Mouse (Mus musculus) liver, embryonic 13.5 days (tissue): ENCODE results near the gene Akp3. TPM values are rescaled to one million over a fixed set of nuclear protein-coding genes. Genes with fewer than 3 reads are reported as not detected.

Experiments
- ATAC-seq: fragments of 200-750 bp; cut with Nextera tagmentation; 2 replicates; pipeline ENCODE4 v1.8.0; 2017; ENCODE audit warnings: low read depth, mild to moderate bottlenecking, moderate number of reproducible peaks, moderate library complexity
- DNase-seq: peaks from one replicate; pipeline ENCODE4 v3.0.0; 2022
- H3K27ac ChIP-seq: fragments of 300-500 bp; sonication (generic); 2 replicates; pipeline ENCODE4 v1.5.1; 2015; ENCODE audit warnings: moderate library complexity, mild to moderate bottlenecking, inconsistent platforms
- H3K27me3 ChIP-seq: fragments of 300-500 bp; sonication (generic); 2 replicates; pipeline ENCODE4 v1.6.1; 2015; ENCODE audit warnings: mild to moderate bottlenecking, inconsistent platforms
- H3K36me3 ChIP-seq: fragments of 300-500 bp; sonication (generic); 2 replicates; pipeline ENCODE4 v1.6.1; 2015; ENCODE audit warnings: mild to moderate bottlenecking, inconsistent platforms
- H3K4me1 ChIP-seq: fragments of 300-500 bp; sonication (generic); replicated peaks from 2 replicates; pipeline ENCODE4 v1.6.1; 2015; ENCODE audit warnings: inconsistent platforms
- H3K4me2 ChIP-seq: fragments of 300-500 bp; sonication (generic); 2 replicates; pipeline ENCODE4 v1.6.1; 2015; ENCODE audit warnings: inconsistent platforms, mild to moderate bottlenecking, moderate library complexity
- H3K4me3 ChIP-seq: fragments of 300-500 bp; sonication (generic); replicated peaks from 2 replicates; pipeline ENCODE4 v1.5.1; 2015; ENCODE audit warnings: mild to moderate bottlenecking, inconsistent platforms
- H3K9ac ChIP-seq: fragments of 300-500 bp; sonication (generic); 2 replicates; pipeline ENCODE4 v1.6.1; 2015; ENCODE audit warnings: mild to moderate bottlenecking, inconsistent platforms
- H3K9me3 ChIP-seq: fragments of 300-500 bp; sonication (generic); replicated peaks from 2 replicates; pipeline ENCODE4 v1.6.1; 2016; ENCODE audit warnings: inconsistent platforms
- WGBS: fragments of 180-500 bp; shearing (Covaris S2); methylation state at CpG from one replicate; pipeline ENCODE4 v1.1.7; 2015; ENCODE audit not compliant: insufficient replicate concordance; 5-methylcytosine and 5-hydroxymethylcytosine counted together
- polyA plus RNA-seq: library from polyadenylated mRNA; unstranded; fragments of >200 nt; fragmentation: Nextera tagmentation; extraction: Ambion mirVana; gene quantifications from 2 replicates; pipeline ENCODE4 v1.2.1, GENCODE M21; 2015

Akp3 gene
- polyA plus RNA-seq, 1 experiment from 2014 or later = not detected

- 3% methylated on average over 41 of the region's 56 CpGs for WGBS
- H3K36me3 ChIP-seq = no peaks in the 10 kb centered on the region
- no peak overlapping the region for H3K9ac ChIP-seq
- no peaks in the 10 kb centered on the region for H3K9me3 ChIP-seq
- H3K4me1 ChIP-seq = peaks cover 4% of the 10 kb centered on the region; the same call in 1 of the 2 replicates
- DNase-seq (no peak), ATAC-seq (no peak)
- H3K4me2 ChIP-seq = 0 out of 2 replicates have a peak overlapping the region, but pooled peaks have one; percentile 8
- no peak overlapping the region for H3K4me3 ChIP-seq
- peaks cover 95% of the 10 kb centered on the region for H3K27me3 ChIP-seq
- H3K27ac ChIP-seq = no peak overlapping the region
Measured at GRCm38 (mm10) chr1:87155531-87156198, 30.9 kb downstream of the Akp3 start.

DNA sequence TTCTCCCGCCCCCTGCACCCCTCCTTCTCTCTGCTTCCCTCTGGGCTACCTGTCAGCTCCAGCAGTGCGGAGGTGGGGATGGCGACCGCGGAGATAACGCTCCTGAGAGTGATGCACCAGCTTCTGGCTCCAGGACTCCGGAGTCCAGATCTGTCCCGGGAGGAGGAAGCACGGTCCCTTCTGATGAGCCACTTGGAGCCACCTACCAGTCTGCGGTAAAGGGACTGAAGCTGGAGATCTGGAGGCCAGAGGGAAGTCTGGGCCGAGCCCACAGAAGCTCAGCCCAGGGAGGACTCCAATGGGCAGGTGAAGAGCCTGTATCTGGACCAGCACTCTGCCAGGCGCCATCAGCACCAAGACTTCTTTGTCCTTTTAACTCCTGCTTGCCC, 31.4 kb downstream of the Akp3 start, which contains the start of gene Ecel1:
Ecel1 (minus strand) TSS at position 323 of the 389 bp plus-strand sequence.
- DNase-seq (no peak), ATAC-seq (no peak)
- Histone ChIP-seq H3K9me3 (no peaks in the 10 kb centered on the region), H3K4me1 (peaks cover 4% of the 10 kb centered on the region; the same call in 1 of the 2 replicates), H3K9ac (no peak within 1 kb of the TSS), H3K36me3 (no peaks in the 10 kb centered on the region), H3K4me3 (no peak within 1 kb of the TSS), H3K4me2 (0 out of 2 replicates have a peak within 1 kb of the TSS, but pooled peaks have one; percentile 8), H3K27ac (no peak within 1 kb of the TSS), H3K27me3 (peaks cover 91% of the 10 kb centered on the region)
- 2% methylated on average over 12 of the region's 12 CpGs for WGBS

- ATAC-seq (no peak), DNase-seq (no peak)
- Histone ChIP-seq H3K4me2 (no peak overlapping the region), H3K36me3 (no peaks in the 10 kb centered on the region), H3K9ac (no peak overlapping the region), H3K4me1 (peaks cover 3% of the 10 kb centered on the region; the same call in 1 of the 2 replicates), H3K27ac (no peak overlapping the region), H3K9me3 (no peaks in the 10 kb centered on the region), H3K4me3 (no peak overlapping the region), H3K27me3 (peaks cover 70% of the 10 kb centered on the region)
- WGBS = 41% methylated on average over 3 of the region's 3 CpGs
Measured at GRCm38 (mm10) chr1:87159396-87159795, 34.6 kb downstream of the Akp3 start.

DNA sequence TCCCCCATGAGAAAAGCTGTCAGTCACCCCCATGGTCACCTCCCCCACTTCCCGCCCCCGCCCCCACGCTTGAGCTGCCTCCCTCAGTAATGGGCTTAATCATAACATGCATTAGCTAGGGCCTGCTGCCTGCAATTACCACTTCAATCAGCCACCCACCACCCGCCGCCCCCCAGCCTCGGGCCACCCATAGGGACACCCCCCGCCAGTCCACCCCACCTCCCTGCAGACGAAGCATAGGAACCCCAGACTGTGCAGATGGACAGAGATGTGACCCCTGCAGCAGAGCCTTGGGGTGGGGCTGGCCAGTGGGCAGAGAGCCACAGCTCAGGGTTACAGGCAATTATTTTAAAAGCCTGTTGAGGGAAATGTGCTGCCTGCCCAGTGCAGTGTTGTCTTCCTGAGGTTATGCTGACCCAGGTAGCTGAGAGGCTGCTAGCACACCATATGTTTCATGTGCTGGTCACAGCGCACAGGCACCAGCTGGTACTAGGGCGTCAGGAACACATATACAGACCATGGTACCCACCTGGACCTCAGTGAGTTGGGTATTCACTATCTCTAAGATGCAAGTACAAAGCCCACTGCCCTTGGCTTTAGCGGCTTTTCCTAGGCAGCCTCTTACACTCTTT, 39.5 kb downstream of the Akp3 start:
- no peak overlapping the region for H3K27ac ChIP-seq
- H3K4me1 ChIP-seq = no peaks in the 10 kb centered on the region
- ATAC-seq (no peak), DNase-seq (no peak)
- no peak overlapping the region for H3K4me2 ChIP-seq
- H3K9me3 ChIP-seq = no peaks in the 10 kb centered on the region
- peaks cover 63% of the 10 kb centered on the region for H3K27me3 ChIP-seq
- no peak overlapping the region for H3K4me3 ChIP-seq
- H3K9ac ChIP-seq = no peak overlapping the region
- 26% methylated on average over 11 of the region's 11 CpGs for whole genome bisulfite sequencing
- no peaks in the 10 kb centered on the region for H3K36me3 ChIP-seq

GRCm38 (mm10) chr1:87164796-87165184, 40.0 kb downstream of the Akp3 start:
- H3K4me3 ChIP-seq = no peak overlapping the region
- peaks cover 66% of the 10 kb centered on the region for H3K27me3 ChIP-seq
- 39% methylated on average over 9 of the region's 9 CpGs for WGBS
- no peak overlapping the region for H3K9ac ChIP-seq
- no peaks in the 10 kb centered on the region for H3K36me3 ChIP-seq
- no peaks in the 10 kb centered on the region for H3K9me3 ChIP-seq
- H3K27ac ChIP-seq = no peak overlapping the region
- H3K4me1 ChIP-seq = no peaks in the 10 kb centered on the region
- ATAC-seq (no peak), DNase-seq (no peak)
- no peak overlapping the region for H3K4me2 ChIP-seq

- peaks cover 8% of the 10 kb centered on the region; the same call in 1 of the 2 replicates for H3K4me1 ChIP-seq
- 17% methylated on average over 18 of the region's 19 CpGs for WGBS
- no peak for DNase-seq
- ATAC-seq = no peak
- H3K9me3 ChIP-seq = no peaks in the 10 kb centered on the region
- H3K36me3 ChIP-seq = no peaks in the 10 kb centered on the region
- H3K27ac ChIP-seq = no peak overlapping the region
- H3K4me2 ChIP-seq = no peak overlapping the region
- no peak overlapping the region for H3K4me3 ChIP-seq
- peaks cover 81% of the 10 kb centered on the region for H3K27me3 ChIP-seq
- H3K9ac ChIP-seq = no peak overlapping the region
Measured at GRCm38 (mm10) chr1:87170458-87170857, 45.7 kb downstream of the Akp3 start.

DNA sequence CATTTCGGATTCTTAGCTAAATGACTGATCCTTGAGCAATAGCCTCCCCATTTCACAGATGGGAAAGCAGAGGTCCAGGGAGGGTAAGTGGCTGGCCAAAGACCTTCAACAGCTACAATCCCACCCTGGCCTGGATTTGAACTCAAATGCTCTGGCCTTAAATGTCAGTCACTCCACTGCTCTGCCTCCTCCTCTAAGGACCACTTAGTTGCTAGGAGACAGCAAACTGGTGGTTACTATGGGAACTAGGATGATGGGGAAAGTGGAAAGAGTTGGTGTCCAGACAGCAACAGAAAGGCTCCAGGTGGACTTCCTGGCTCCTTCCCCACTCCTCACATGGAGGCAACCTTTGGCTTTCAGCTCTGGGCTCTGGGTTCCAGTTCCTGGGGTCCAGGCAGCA, 46.5 kb downstream of the Akp3 start:
- Histone ChIP-seq H3K9ac (no peak overlapping the region), H3K4me3 (no peak overlapping the region), H3K4me1 (peaks cover 8% of the 10 kb centered on the region; the same call in 1 of the 2 replicates), H3K9me3 (no peaks in the 10 kb centered on the region), H3K36me3 (no peaks in the 10 kb centered on the region), H3K4me2 (no peak overlapping the region), H3K27ac (no peak overlapping the region), H3K27me3 (peaks cover 73% of the 10 kb centered on the region)
- 39% methylated on average over 1 of the region's 1 CpGs for WGBS
- no peak for DNase-seq
- ATAC-seq = no peak

DNA sequence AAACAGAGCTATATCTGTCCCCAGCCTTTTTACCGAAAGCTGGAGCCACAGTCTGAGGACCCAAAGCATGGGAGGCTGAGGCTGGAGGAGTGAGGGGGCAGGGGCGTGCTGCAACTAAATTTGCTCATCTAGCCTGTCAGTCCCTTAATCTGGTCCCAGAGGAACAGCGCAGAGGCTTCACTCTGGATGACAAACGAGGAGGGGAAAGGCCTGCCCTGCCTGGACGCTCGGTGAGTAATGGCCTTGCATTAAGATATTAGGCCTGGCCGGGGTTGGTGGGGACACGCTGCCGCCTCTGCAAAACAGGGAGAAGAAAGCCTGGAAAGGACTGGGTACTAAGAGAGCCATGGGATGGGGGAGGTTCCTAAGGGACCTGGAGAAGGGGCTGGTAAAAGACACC, 47.5 kb downstream of the Akp3 start:
- H3K4me2 ChIP-seq = no peak overlapping the region
- H3K4me1 ChIP-seq = peaks cover 8% of the 10 kb centered on the region; the same call in 1 of the 2 replicates
- DNase-seq (no peak), ATAC-seq (no peak)
- H3K9ac ChIP-seq = no peak overlapping the region
- no peaks in the 10 kb centered on the region for H3K36me3 ChIP-seq
- peaks cover 68% of the 10 kb centered on the region for H3K27me3 ChIP-seq
- H3K9me3 ChIP-seq = no peaks in the 10 kb centered on the region
- WGBS = 45% methylated on average over 9 of the region's 9 CpGs
- no peak overlapping the region for H3K4me3 ChIP-seq
- no peak overlapping the region for H3K27ac ChIP-seq

- no peak overlapping the region for H3K4me3 ChIP-seq
- no peaks in the 10 kb centered on the region for H3K36me3 ChIP-seq
- DNase-seq = peak; percentile 23
- peaks cover 8% of the 10 kb centered on the region; the same call in 1 of the 2 replicates for H3K4me1 ChIP-seq
- 22% methylated on average over 28 of the region's 28 CpGs for WGBS
- H3K27me3 ChIP-seq = peaks cover 52% of the 10 kb centered on the region
- no peak overlapping the region for H3K9ac ChIP-seq
- H3K9me3 ChIP-seq = no peaks in the 10 kb centered on the region
- H3K4me2 ChIP-seq = peak overlapping the region; percentile 21; the same call in 1 of the 2 replicates
- no peak overlapping the region for H3K27ac ChIP-seq
- ATAC-seq = peak; percentile 6; the same call in 1 of the 2 replicates
Measured at GRCm38 (mm10) chr1:87174006-87174955, 49.5 kb downstream of the Akp3 start.

GRCm38 (mm10) chr1:87175852-87176292, 51.1 kb downstream of the Akp3 start:
- H3K4me1 ChIP-seq = peaks cover 8% of the 10 kb centered on the region; the same call in 1 of the 2 replicates
- H3K27ac ChIP-seq = no peak overlapping the region
- H3K4me3 ChIP-seq = no peak overlapping the region
- DNase-seq (no peak), ATAC-seq (no peak)
- no peaks in the 10 kb centered on the region for H3K36me3 ChIP-seq
- H3K4me2 ChIP-seq = no peak overlapping the region
- 38% methylated on average over 11 of the region's 11 CpGs for WGBS
- H3K9me3 ChIP-seq = no peaks in the 10 kb centered on the region
- H3K9ac ChIP-seq = no peak overlapping the region
- peaks cover 45% of the 10 kb centered on the region for H3K27me3 ChIP-seq
